Mouse (Mus musculus) left cerebral cortex, adult 18-20 months (tissue): ENCODE measurements around the gene Gm3115. TPM values are rescaled to one million over a fixed set of nuclear protein-coding genes. Genes with fewer than 3 reads are reported as not detected.
"Not testable (repeated sequence)": the region's sequence is repeated elsewhere in the genome, so short reads cannot be mapped to it uniquely, and the experiment has no call there.

Experiments used
- DNase-seq, 2 experiments: peaks; one replicate each; pipeline ENCODE4 v3.0.0; 2021 to 2022; ENCODE audit warnings: low spot score in 2 of 2, mixed read lengths in 1 of 2
- long read RNA-seq, 2 experiments: library from polyadenylated mRNA; stranded (forward); transcript quantifications; one replicate each; pipeline ENCODE4 v2.0.0; 2021
- total RNA-seq, 2 experiments: library from RNA; stranded (reverse); gene quantifications; 2 replicates each; pipeline ENCODE4 v1.2.3; 2021

Gene Gm3115
- total RNA-seq = under 1 TPM; 0.26 to 0.28 TPM
- long read RNA-seq, experiment 1 = 0 reads
- long read RNA-seq, experiment 2 = 0 reads

DNA sequence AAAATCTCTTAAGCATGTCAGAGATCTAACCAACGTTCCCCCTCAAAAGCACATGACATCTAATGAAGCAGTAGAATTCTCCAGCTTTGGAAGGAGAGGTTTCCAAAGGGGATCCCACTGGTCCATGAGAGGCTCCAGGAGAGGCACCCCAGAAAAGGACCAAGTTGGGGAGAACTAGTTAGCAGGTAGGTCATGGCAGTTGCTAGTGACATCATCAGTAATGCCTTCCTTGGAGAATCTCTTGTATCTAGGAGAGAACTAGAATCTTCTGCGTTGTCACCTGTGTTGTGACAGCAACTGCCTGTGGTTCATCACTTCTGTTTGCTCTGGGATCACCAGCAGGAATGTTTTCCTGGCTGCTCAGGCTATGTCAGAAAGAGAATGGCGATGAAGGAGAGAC lies at the start of gene Gm3115:
Gm3115 (plus strand) TSS at position 301 of the 400 bp plus-strand sequence.
- DNase-seq = not testable (repeated sequence)

DNA sequence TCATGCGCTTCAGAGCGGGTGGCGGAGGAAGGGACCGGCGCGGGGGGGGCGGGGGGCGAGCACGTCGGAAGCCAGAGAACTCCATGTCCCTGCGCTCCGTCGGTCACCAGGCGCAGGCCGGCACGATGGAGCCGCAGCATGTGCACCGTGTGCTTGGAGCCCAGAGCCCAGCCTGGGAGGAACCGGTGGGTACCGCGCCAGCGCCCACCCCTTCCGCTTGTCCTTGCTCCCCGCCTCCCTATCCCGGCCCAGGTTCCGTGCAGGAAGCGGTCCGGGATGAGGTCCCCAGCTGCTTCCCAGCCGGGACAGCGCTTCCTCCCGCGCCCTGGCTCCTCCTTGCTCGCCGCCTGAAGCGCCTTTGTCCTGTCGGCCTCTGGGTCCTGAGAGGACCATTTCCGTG lies 26.5 kb downstream of the Gm3115 start, which contains the start of gene Gm8108:
Gm8108 (plus strand) TSS at position 101 of the 400 bp plus-strand sequence.
- not testable (repeated sequence) for DNase-seq

DNA sequence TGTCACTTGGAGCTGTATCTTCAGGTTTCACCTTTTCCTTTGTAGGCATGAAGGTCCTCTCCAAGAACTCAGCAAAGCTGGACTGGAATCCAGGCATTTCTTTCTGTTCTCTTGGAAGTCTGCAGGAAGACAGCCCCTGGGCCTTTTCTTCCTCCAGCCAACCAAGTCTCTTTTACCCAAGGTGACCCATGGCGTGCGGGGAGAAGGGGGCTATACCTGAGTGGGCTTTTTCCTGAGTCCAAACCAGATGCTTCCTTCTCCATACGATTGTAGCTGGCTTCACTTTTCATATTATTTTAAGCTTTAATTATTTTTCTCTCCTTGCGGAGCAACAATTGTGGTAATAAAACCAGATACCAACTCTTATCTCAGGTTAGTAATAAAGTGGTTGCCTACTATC lies 57.7 kb downstream of the Gm3115 start:
- DNase-seq = peak in 1 of 2 experiments; percentile 1

Other genes starting within 250 kb of the Gm3115 start
- not detected for gene Gm3033, start 237.9 kb upstream of the Gm3115 start, total RNA-seq
- not detected for gene Gm2916, start 199.9 kb upstream of the Gm3115 start, total RNA-seq
- gene Gm3029, start 152.4 kb upstream of the Gm3115 start, total RNA-seq = not detected
- under 1 TPM; 0.30 to 0.56 TPM for gene Gm3095, start 120.6 kb upstream of the Gm3115 start, total RNA-seq
- gene Gm3099, start 85.7 kb upstream of the Gm3115 start, total RNA-seq = not detected
- gene Gm5796, start 60.2 kb upstream of the Gm3115 start, total RNA-seq = 1 to 10 TPM; 2.4 to 2.6 TPM
- gene Gm8108, start 26.4 kb downstream of the Gm3115 start, total RNA-seq = 1 to 10 TPM; 2.3 to 3.9 TPM
- not detected for gene Gm3127, start 80.9 kb downstream of the Gm3115 start, total RNA-seq
- gene Gm2974, start 98.5 kb downstream of the Gm3115 start, total RNA-seq = under 1 TPM; 0.28 to 0.79 TPM
- not detected for gene Gm3138, start 165.5 kb downstream of the Gm3115 start, total RNA-seq
- gene Gm3149, start 233.2 kb downstream of the Gm3115 start, total RNA-seq = not detected